Mouse (Mus musculus): ENCODE data around the gene Mmp9.

The Mmp9 gene

GRCm38 (mm10) chr2:164940140-164940830 lies at the start of gene Mmp9:
Gene Mmp9, plus strand, starts transcription at chr2:164940780.
- no peak for DNase-seq (ENCODE audit: low spot score in 2 of 2)

- no peak for DNase-seq (ENCODE audit: low spot score in 2 of 2)
These were observed 49.3 kb upstream of the Mmp9 start for GRCm38 (mm10) chr2:164891056-164891834.

GRCm38 (mm10) chr2:164891908-164892695 lies 48.5 kb upstream of the Mmp9 start:
- DNase-seq (ENCODE audit: low spot score in 2 of 2) = no peak

GRCm38 (mm10) chr2:164892696-164893216 lies 47.8 kb upstream of the Mmp9 start:
- DNase-seq (ENCODE audit: low spot score in 2 of 2) = no peak

- DNase-seq (ENCODE audit: low spot score in 2 of 2) = no peak
These were observed 46.5 kb upstream of the Mmp9 start for GRCm38 (mm10) chr2:164894048-164894447.

- DNase-seq (ENCODE audit: low spot score in 2 of 2) = no peak
These were observed 45.9 kb upstream of the Mmp9 start for GRCm38 (mm10) chr2:164894644-164895043.

- DNase-seq (ENCODE audit: low spot score in 2 of 2) = no peak
These were observed 44.7 kb upstream of the Mmp9 start for GRCm38 (mm10) chr2:164895885-164896284.

GRCm38 (mm10) chr2:164898008-164898407 lies 42.6 kb upstream of the Mmp9 start:
- peak in 1 of 2 experiments; percentile 39 for DNase-seq (ENCODE audit: low spot score in 2 of 2)

GRCm38 (mm10) chr2:164899034-164899433 lies 41.5 kb upstream of the Mmp9 start:
- DNase-seq (ENCODE audit: low spot score in 2 of 2) = no peak

- DNase-seq (ENCODE audit: low spot score in 2 of 2) = no peak
These were observed 40.7 kb upstream of the Mmp9 start for GRCm38 (mm10) chr2:164899723-164900459.

- DNase-seq (ENCODE audit: low spot score in 2 of 2) = no peak
These were observed 39.2 kb upstream of the Mmp9 start for GRCm38 (mm10) chr2:164901380-164901779.

GRCm38 (mm10) chr2:164903496-164903895 lies 37.1 kb upstream of the Mmp9 start:
- DNase-seq (ENCODE audit: low spot score in 2 of 2) = no peak

GRCm38 (mm10) chr2:164906071-164906470 lies 34.5 kb upstream of the Mmp9 start:
- no peak for DNase-seq (ENCODE audit: low spot score in 2 of 2)

- no peak for DNase-seq (ENCODE audit: low spot score in 2 of 2)
These were observed 33.1 kb upstream of the Mmp9 start for GRCm38 (mm10) chr2:164907511-164907910.

GRCm38 (mm10) chr2:164908011-164908410 lies 32.6 kb upstream of the Mmp9 start:
- DNase-seq (ENCODE audit: low spot score in 2 of 2) = no peak

- no peak for DNase-seq (ENCODE audit: low spot score in 2 of 2)
These were observed 31.5 kb upstream of the Mmp9 start for GRCm38 (mm10) chr2:164909100-164909499.

- no peak for DNase-seq (ENCODE audit: low spot score in 2 of 2)
These were observed 31.0 kb upstream of the Mmp9 start for GRCm38 (mm10) chr2:164909542-164909941.

- DNase-seq (ENCODE audit: low spot score in 2 of 2) = no peak
These were observed 30.1 kb upstream of the Mmp9 start for GRCm38 (mm10) chr2:164910360-164911061.

- DNase-seq (ENCODE audit: low spot score in 2 of 2) = peak; percentile 88 to 89
These were observed 29.2 kb upstream of the Mmp9 start, which contains the start of gene Zfp335 for GRCm38 (mm10) chr2:164911086-164912048. Gene Zfp335, minus strand, starts transcription at chr2:164911757.

Measured in thymus, postnatal 10 days (tissue).